Mouse (Mus musculus): Measurements from ENCODE around the gene Fbxo31. TPM values are rescaled to one million over a fixed set of nuclear protein-coding genes. Genes with fewer than 3 reads are reported as not detected.

Gene Fbxo31
- polyA plus RNA-seq, 1 experiment from 2014 or later: 9.8 TPM

DNA sequence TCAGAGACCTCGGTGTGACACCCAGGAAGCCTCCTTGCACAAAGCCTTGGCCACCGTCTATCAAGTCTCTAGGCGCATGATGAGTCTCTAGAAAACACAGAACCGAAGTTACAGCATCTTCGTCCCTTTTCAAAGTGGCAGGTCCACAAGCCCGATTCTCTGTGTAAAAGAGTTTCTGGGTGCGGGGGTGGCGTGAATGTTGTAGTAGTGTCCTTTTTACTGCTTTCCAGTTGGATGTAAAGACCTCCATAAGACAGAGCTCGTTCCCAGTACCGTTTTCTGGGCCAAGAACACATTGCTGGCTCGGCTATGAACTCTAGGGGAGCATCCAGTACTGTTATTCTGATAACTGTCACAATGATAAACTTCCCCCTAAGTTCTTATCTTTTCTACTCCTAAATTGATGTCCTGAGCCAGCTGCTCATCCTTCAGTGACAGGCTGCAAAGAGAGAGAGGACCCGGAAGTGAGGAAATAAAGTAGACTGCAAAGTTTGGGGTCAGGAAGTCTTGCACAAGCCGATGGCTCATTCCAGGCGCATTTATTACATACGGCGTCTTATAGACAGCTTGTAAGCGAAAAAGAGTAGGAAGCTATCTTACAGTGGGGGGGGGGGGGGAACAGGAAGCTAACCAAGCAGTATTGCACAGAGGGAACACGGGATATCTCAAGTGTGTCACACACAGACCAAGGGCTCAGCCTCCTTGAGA is 53.3 kb downstream of the Fbxo31 start:
- Histone ChIP-seq H3K27ac (no peak overlapping the region), H3K9me3 (replicated peaks) (no peaks in the 10 kb centered on the region), H3K27me3 (peaks cover 9% of the 10 kb centered on the region), H3K4me3 (no peak overlapping the region), H3K4me1 (replicated peaks) (peaks cover 11% of the 10 kb centered on the region), H3K36me3 (no peaks in the 10 kb centered on the region), H3K9ac (no peak overlapping the region), H3K4me2 (no peak overlapping the region)
- ATAC-seq (replicated peaks; ENCODE audit: insufficient number of reproducible peaks, insufficient read depth, low FRiP score, low read depth): no peak
- WGBS: 57% methylated on average over 18 of the region's 18 CpGs

DNA sequence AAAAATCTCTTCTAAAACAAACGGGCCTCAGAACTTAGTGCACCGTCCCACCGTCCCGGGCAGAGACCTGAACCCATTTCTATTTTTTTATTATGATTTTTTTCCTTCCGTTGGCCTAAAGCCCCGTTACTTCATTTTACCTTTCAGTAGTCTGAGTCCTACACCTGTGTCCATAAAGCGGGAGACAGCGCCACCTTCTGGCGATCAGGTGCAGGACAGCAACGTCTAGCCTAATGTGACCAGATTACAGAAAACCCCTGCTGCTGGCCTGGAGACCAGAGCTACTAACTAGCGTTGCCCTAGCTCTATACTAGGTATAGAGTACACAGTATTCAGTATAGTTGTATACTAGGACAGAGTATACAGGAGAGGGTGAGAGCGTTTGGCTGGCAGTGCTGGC is 65.2 kb downstream of the Fbxo31 start:
- no peak overlapping the region for H3K9ac ChIP-seq
- H3K9me3 ChIP-seq (replicated peaks): no peaks in the 10 kb centered on the region
- H3K4me2 ChIP-seq: no peak overlapping the region
- H3K27me3 ChIP-seq: peaks cover 46% of the 10 kb centered on the region
- 0 out of 2 replicates have a peak, but pooled peaks have one; percentile 14 for ATAC-seq (replicated peaks; ENCODE audit: insufficient number of reproducible peaks, insufficient read depth, low FRiP score, low read depth)
- no peaks in the 10 kb centered on the region for H3K36me3 ChIP-seq
- no peaks in the 10 kb centered on the region for H3K4me1 ChIP-seq (replicated peaks)
- H3K27ac ChIP-seq: no peak overlapping the region
- WGBS: 8% methylated on average over 12 of the region's 12 CpGs
- H3K4me3 ChIP-seq: no peak overlapping the region

DNA sequence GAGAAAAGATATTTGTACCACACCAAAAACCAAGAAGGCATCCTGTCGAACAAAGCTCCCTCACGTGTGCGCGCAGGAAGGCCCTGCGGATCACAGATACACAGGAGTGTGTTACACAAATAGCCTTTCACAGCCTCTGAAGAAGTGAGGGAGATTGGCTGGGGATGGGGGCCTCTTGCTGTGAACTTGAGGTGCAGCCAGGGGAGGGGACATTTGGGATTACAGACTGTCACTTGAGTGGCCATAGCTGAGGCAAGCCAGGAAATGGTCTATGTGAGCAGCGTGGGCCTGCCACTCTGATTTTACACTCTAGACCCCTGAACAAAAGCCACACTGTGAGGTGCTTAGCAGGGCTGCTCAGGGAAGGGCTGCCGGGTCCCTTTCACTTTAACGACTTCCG is 66.9 kb downstream of the Fbxo31 start:
- no peaks in the 10 kb centered on the region for H3K36me3 ChIP-seq
- no peak overlapping the region for H3K4me3 ChIP-seq
- no peak overlapping the region for H3K9ac ChIP-seq
- 59% methylated on average over 9 of the region's 9 CpGs for WGBS
- no peak for ATAC-seq (replicated peaks; ENCODE audit: insufficient number of reproducible peaks, insufficient read depth, low FRiP score, low read depth)
- H3K9me3 ChIP-seq (replicated peaks): no peaks in the 10 kb centered on the region
- H3K4me2 ChIP-seq: no peak overlapping the region
- H3K27me3 ChIP-seq: peaks cover 46% of the 10 kb centered on the region
- no peak overlapping the region for H3K27ac ChIP-seq
- no peaks in the 10 kb centered on the region for H3K4me1 ChIP-seq (replicated peaks)

Other genes starting within 250 kb of the Fbxo31 start
- gene 1700018B08Rik, start 34.5 kb downstream of the Fbxo31 start, polyA plus RNA-seq (2015; fragmentation: Nextera tagmentation; extraction: Ambion mirVana): not detected in 2 replicates
- gene Map1lc3b, start 11.6 kb upstream of the Fbxo31 start, polyA plus RNA-seq (2015; fragmentation: Nextera tagmentation; extraction: Ambion mirVana): 189 and 199 TPM in 2 replicates
- gene Zcchc14, start 74.1 kb upstream of the Fbxo31 start, polyA plus RNA-seq (2015; fragmentation: Nextera tagmentation; extraction: Ambion mirVana): 7.8 and 8.8 TPM in 2 replicates
- 0.21 and 1.2 TPM in 2 replicates for gene Jph3, start 150.8 kb upstream of the Fbxo31 start, polyA plus RNA-seq (2015; fragmentation: Nextera tagmentation; extraction: Ambion mirVana)

Data from heart, embryonic 15.5 days (tissue).